Mouse (Mus musculus) ES-E14 (cell line): Measurements from ENCODE around the gene Slc51a.

Experiments
- CHD2 ChIP-seq: IDR thresholded peaks from 2 replicates; pipeline ENCODE4 v1.6.1; 2014; ENCODE audit warnings: mild to moderate bottlenecking, low read depth, low read length, inconsistent platforms
- HCFC1 ChIP-seq: IDR thresholded peaks from 2 replicates; pipeline ENCODE4 v1.6.1; 2012; ENCODE audit warnings: low read length, inconsistent platforms, borderline replicate concordance; ENCODE audit not compliant: insufficient read depth
- MAFK ChIP-seq: IDR thresholded peaks from 2 replicates; pipeline ENCODE4 v1.6.1; 2014; ENCODE audit warnings: mild to moderate bottlenecking, low read depth, low read length, inconsistent platforms; ENCODE audit not compliant: insufficient read depth
- ZC3H11A ChIP-seq: IDR thresholded peaks from 2 replicates; pipeline ENCODE4 v1.6.1; 2012; ENCODE audit warnings: low read depth, mild to moderate bottlenecking, inconsistent platforms, low read length, borderline replicate concordance
- ZNF384 ChIP-seq: IDR thresholded peaks from 2 replicates; pipeline ENCODE4 v1.6.1; 2012; ENCODE audit warnings: low read depth, low read length, inconsistent platforms

DNA sequence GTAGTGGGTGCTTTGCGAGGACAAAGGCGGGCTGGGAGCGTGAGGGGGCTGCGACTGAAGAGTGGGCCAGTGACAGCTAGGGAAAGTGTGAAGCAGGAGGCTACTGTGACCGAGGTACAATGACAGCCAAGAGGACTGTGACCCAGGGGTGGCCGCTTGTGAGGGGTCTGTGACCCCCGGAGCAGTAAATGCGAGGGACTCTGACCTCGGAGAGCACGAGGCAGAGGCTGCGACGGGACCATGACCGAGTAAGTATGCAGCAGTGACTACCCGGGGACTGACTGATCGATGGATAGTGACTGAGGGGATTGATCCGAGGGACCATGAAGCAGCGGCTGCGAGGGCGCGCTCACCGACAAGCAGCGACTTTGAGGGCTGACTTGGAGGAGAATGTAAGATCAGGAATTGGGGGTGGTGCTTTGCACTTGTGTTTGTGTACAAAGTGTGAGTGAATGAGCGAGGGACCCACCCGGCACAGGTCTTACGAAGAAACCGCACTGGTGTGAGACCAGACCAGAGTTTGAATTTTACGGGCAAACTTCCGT, 56.6 kb downstream of the Slc51a start:
- TF ChIP-seq ZNF384 (no peak), CHD2 (no peak), ZC3H11A (no peak), HCFC1 (no peak), MAFK (no peak)
